Mouse (Mus musculus) adrenal gland, postnatal 10 days (tissue): Measurements from ENCODE around the gene Adam11. TPM values are rescaled to one million over a fixed set of nuclear protein-coding genes. Genes with fewer than 3 reads are reported as not detected.

ENCODE experiments used
- DNase-seq: peaks from one replicate; pipeline ENCODE4 v3.0.0; 2021; ENCODE audit warnings: mixed read lengths
- total RNA-seq, 2 experiments: library from RNA; stranded (reverse); gene quantifications; 2 replicates each; pipeline ENCODE4 v1.2.3; 2021

Adam11 gene
- total RNA-seq, 2 experiments from 2014 or later, result 18.6 to 45.3 TPM

- DNase-seq, result no peak
These were observed 65.9 kb downstream of the Adam11 start for GRCm38 (mm10) chr11:102827097-102827496.

Other genes with a start within 250 kb of the Adam11 start
- gene Gpatch8, start 205.0 kb upstream of the Adam11 start, total RNA-seq, result 10 to 100 TPM; 27.6 to 34.7 TPM
- gene Gm11627, start 182.0 kb upstream of the Adam11 start, total RNA-seq, result under 1 TPM; 0.51 to 0.64 TPM
- 1 to 10 TPM; 6.3 to 7.2 TPM for gene Fzd2, start 157.0 kb upstream of the Adam11 start, total RNA-seq
- not detected for gene Meioc, start 97.7 kb upstream of the Adam11 start, total RNA-seq
- 10 to 100 TPM; 20.7 to 23.6 TPM for gene Ccdc43, start 63.7 kb upstream of the Adam11 start, total RNA-seq
- 10 to 100 TPM; 24.4 to 27.6 TPM for gene Gjc1, start 58.3 kb downstream of the Adam11 start, total RNA-seq
- 1 to 10 TPM; 2.3 to 3.3 TPM for gene Higd1b, start 74.4 kb downstream of the Adam11 start, total RNA-seq
- gene Eftud2, start 119.5 kb downstream of the Adam11 start, total RNA-seq, result 10 to 100 TPM; 67.6 to 87.0 TPM
- under 1 TPM; 0.21 to 0.27 TPM for gene Ccdc103, start 119.8 kb downstream of the Adam11 start, total RNA-seq
- not detected for gene Fam187a, start 123.7 kb downstream of the Adam11 start, total RNA-seq
- under 1 TPM; 0.90 to 0.91 TPM for gene Gfap, start 139.5 kb downstream of the Adam11 start, total RNA-seq
- 10 to 100 TPM in 1 of 2 experiments, 1 to 10 TPM in 1; 6.9 to 10.4 TPM for gene Kif18b, start 163.7 kb downstream of the Adam11 start, total RNA-seq
- 10 to 100 TPM; 31.9 to 34.6 TPM for gene C1ql1, start 185.2 kb downstream of the Adam11 start, total RNA-seq